Mouse (Mus musculus) ES-Bruce4 (cell line): ENCODE data around the gene Adamts3. TPM values are rescaled to one million over a fixed set of nuclear protein-coding genes. Genes with fewer than 3 reads are reported as not detected.

Experiments used
- H3K27ac ChIP-seq: 2 replicates; pipeline ENCODE4 v1.5.1; 2012; ENCODE audit warnings: low read length, inconsistent platforms; ENCODE audit not compliant: insufficient read depth
- H3K27me3 ChIP-seq: 2 replicates; pipeline ENCODE4 v1.6.1; 2012; ENCODE audit warnings: mild to moderate bottlenecking, low read length, inconsistent platforms; ENCODE audit not compliant: control insufficient read depth, poor library complexity, insufficient read depth, severe bottlenecking
- H3K36me3 ChIP-seq: 2 replicates; pipeline ENCODE4 v1.6.1; 2012; ENCODE audit warnings: inconsistent platforms, mild to moderate bottlenecking, low read length, moderate library complexity; ENCODE audit not compliant: control insufficient read depth, poor library complexity, insufficient read depth, severe bottlenecking
- H3K4me1 ChIP-seq: one replicate; pipeline ENCODE4 v1.8.1; 2011; ENCODE audit warnings: low read length; ENCODE audit not compliant: control insufficient read depth, insufficient read depth
- H3K4me3 ChIP-seq: 2 replicates; pipeline ENCODE4 v1.5.1; 2011; ENCODE audit warnings: low read depth, mild to moderate bottlenecking, low read length
- H3K9ac ChIP-seq: 2 replicates; pipeline ENCODE4 v1.6.1; 2012; ENCODE audit warnings: low read depth, mild to moderate bottlenecking, inconsistent platforms; ENCODE audit not compliant: poor library complexity, severe bottlenecking
- H3K9me3 ChIP-seq: replicated peaks from 2 replicates; pipeline ENCODE4 v1.6.1; 2012; ENCODE audit warnings: mild to moderate bottlenecking, low read length, inconsistent platforms; ENCODE audit not compliant: control insufficient read depth, poor library complexity, insufficient read depth, severe bottlenecking
- CTCF ChIP-seq: IDR thresholded peaks from one replicate; pipeline ENCODE4 v1.8.1; 2011; ENCODE audit warnings: low read depth, low read length
- EP300 ChIP-seq: IDR thresholded peaks from 2 replicates; pipeline ENCODE4 v1.6.1; 2011; ENCODE audit warnings: low read depth, low read length; ENCODE audit not compliant: insufficient read depth
- POLR2A ChIP-seq: IDR thresholded peaks from one replicate; pipeline ENCODE4 v1.8.1; 2011; ENCODE audit warnings: low read length; ENCODE audit not compliant: insufficient read depth
- polyA plus RNA-seq: library from polyadenylated mRNA; stranded (reverse); fragments of >200 nt; gene quantifications from 2 replicates; pipeline ENCODE4 v1.2.4, GENCODE M21; 2011; ENCODE audit warnings: low read depth; ENCODE audit not compliant: missing spikeins, insufficient read depth, insufficient read length

Adamts3 gene
- polyA plus RNA-seq, 1 experiment, result 0.90 TPM

DNA sequence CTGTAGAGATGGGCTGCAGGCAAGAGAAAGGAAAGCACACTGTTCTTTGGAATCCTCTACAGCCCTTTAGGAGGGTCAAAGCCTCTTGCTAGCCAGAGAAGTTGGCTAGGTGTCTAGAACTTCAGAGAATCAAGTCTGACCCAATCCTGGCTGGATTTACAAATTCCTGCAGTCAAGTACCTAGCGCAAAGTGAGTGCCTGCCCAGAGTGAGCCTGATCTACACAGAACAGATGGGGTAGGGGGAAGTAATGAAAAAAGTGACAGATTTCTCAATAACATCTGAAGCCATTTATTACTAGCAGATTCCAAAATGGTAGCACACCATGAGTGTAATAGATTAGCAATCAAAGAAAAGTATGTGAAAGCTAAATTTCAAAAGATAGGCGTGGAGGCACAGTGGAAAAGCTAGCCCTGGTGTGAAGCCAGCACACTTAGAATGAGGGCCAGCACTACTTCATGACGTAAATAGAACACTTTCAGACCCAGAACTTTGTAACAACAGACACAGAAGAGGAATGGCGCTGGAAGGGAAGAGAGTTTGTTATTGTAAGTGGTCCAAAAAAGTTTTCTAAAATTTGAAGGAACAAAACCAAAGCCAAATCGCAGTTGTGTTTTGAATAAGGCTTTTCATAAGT is 82.8 kb downstream of the Adamts3 start:
- Histone ChIP-seq H3K4me3 (no peak overlapping the region), H3K4me1 (no peaks in the 10 kb centered on the region), H3K9ac (no peak overlapping the region), H3K27me3 (no peaks in the 10 kb centered on the region), H3K27ac (no peak overlapping the region), H3K9me3 (no peaks in the 10 kb centered on the region), H3K36me3 (no peaks in the 10 kb centered on the region)
- TF ChIP-seq CTCF (no peak), EP300 (no peak), POLR2A (no peak)

DNA sequence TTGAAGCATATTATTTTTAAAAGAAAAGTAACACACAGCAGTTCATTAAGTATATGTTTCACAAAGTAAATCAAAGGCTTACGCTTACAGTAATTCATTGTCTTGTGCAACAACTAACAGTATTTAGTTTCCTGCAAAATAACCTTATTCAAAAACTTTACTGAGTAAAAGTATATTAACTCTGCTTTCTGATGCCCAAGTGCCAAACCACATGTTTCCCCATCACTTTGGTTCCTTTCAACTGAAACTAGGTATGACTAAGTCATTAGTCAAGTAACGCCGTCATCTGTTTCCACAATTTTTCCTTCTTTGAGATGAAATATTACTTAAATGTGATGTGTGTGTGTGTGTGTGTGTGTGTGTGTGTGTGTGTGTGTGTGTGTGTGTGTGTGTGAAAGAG is 89.4 kb downstream of the Adamts3 start:
- no peaks in the 10 kb centered on the region for H3K27me3 ChIP-seq
- no peaks in the 10 kb centered on the region for H3K9me3 ChIP-seq
- no peak overlapping the region for H3K9ac ChIP-seq
- no peaks in the 10 kb centered on the region for H3K36me3 ChIP-seq
- H3K27ac ChIP-seq, result no peak overlapping the region
- H3K4me1 ChIP-seq, result no peaks in the 10 kb centered on the region
- no peak overlapping the region for H3K4me3 ChIP-seq
- TF ChIP-seq POLR2A, result no peak

DNA sequence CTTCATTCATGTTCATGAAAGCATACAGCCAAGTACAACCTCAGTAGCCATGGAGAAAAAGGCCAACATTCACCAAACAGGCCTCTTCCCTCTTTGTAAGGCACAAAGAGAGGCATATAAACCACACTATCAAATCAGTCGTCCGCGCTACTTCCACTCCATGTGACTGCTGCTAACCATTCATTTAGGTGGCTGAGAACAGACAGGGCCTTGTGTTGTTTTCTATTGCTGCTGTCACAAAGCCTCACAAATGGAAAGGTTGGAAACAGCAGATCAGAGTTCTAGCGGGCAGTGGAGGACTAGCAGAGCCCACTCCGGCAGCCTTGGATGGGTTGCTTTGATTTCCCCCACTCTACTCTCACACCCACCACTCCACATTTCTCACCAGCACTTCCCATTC is 98.5 kb downstream of the Adamts3 start:
- TF ChIP-seq CTCF (no peak), EP300 (no peak), POLR2A (no peak)
- H3K4me3 ChIP-seq, result no peak overlapping the region
- no peak overlapping the region for H3K27ac ChIP-seq

DNA sequence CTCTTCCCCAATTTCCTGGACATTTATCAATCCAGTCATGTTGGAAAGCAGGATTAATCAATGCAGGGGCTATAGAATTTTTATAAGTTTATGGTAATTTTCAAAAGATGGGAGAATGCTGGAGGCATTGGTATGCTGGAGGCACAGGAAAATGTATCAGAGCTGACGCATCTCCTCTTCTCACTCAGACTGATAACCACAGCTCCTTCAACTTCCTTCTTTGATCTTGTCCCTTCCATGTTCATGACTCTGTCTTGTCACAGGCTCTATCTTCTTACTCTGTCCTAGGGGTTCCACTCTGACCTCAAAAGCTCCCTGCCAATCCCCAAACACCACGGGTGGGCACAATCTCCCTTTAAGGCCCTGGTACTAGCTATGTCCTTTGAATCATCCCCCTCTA is 103.3 kb downstream of the Adamts3 start:
- TF ChIP-seq EP300, result no peak
- no peak for TF ChIP-seq POLR2A
- no peak for TF ChIP-seq CTCF
- Histone ChIP-seq H3K9me3 (no peaks in the 10 kb centered on the region), H3K4me1 (no peaks in the 10 kb centered on the region), H3K27ac (no peak overlapping the region), H3K27me3 (no peaks in the 10 kb centered on the region), H3K4me3 (no peak overlapping the region), H3K36me3 (no peaks in the 10 kb centered on the region), H3K9ac (no peak overlapping the region)

More for the DNA sequence above, 98.5 kb downstream of the Adamts3 start:
- H3K4me1 ChIP-seq, result no peaks in the 10 kb centered on the region
- no peaks in the 10 kb centered on the region for H3K9me3 ChIP-seq
- no peak overlapping the region for H3K9ac ChIP-seq
- H3K27me3 ChIP-seq, result no peaks in the 10 kb centered on the region
- H3K36me3 ChIP-seq, result no peaks in the 10 kb centered on the region

- H3K27me3 ChIP-seq, result no peaks in the 10 kb centered on the region
- no peaks in the 10 kb centered on the region for H3K36me3 ChIP-seq
- TF ChIP-seq CTCF (no peak), POLR2A (no peak)
- no peak overlapping the region for H3K27ac ChIP-seq
- H3K9ac ChIP-seq, result no peak overlapping the region
- H3K9me3 ChIP-seq, result no peaks in the 10 kb centered on the region
- no peaks in the 10 kb centered on the region for H3K4me1 ChIP-seq
- no peak overlapping the region for H3K4me3 ChIP-seq
Measured at GRCm38 (mm10) chr5:89778610-89779009, 104.5 kb downstream of the Adamts3 start.

- H3K36me3 ChIP-seq, result no peaks in the 10 kb centered on the region
- no peak overlapping the region for H3K4me3 ChIP-seq
- no peak overlapping the region for H3K9ac ChIP-seq
- TF ChIP-seq EP300, result no peak
- TF ChIP-seq POLR2A, result no peak
- no peak overlapping the region for H3K27ac ChIP-seq
- H3K4me1 ChIP-seq, result no peaks in the 10 kb centered on the region
- no peaks in the 10 kb centered on the region for H3K27me3 ChIP-seq
- H3K9me3 ChIP-seq, result no peaks in the 10 kb centered on the region
Measured at GRCm38 (mm10) chr5:89777411-89777810, 105.7 kb downstream of the Adamts3 start.
